Mouse (Mus musculus) myocyte (in vitro differentiated cells): ENCODE results near the gene Rhbdf1.

Source experiments
- POLR2A ChIP-seq: IDR thresholded peaks from one replicate; pipeline ENCODE4 v1.6.1; 2011; ENCODE audit warnings: low read depth, mild to moderate bottlenecking, control low read depth, moderate library complexity; ENCODE audit not compliant: insufficient read length
- POLR2AphosphoS2 ChIP-seq: IDR thresholded peaks from one replicate; pipeline ENCODE4 v1.6.1; 2011; ENCODE audit warnings: low read depth, control low read depth; ENCODE audit not compliant: insufficient read length
- TCF12 ChIP-seq: IDR thresholded peaks from one replicate; pipeline ENCODE4 v1.6.1; 2011; ENCODE audit warnings: mild to moderate bottlenecking, control low read depth; ENCODE audit not compliant: poor library complexity, insufficient read depth, severe bottlenecking
- USF1 ChIP-seq: IDR thresholded peaks from one replicate; pipeline ENCODE4 v1.6.1; 2011; ENCODE audit warnings: low read depth, mild to moderate bottlenecking, control low read depth, moderate library complexity

- no peak for TF ChIP-seq POLR2A
- TF ChIP-seq TCF12: no peak
- TF ChIP-seq USF1: no peak
- TF ChIP-seq POLR2AphosphoS2: no peak
These were observed 29.0 kb upstream of the Rhbdf1 start for GRCm38 (mm10) chr11:32250880-32251763.
